Mouse (Mus musculus) forebrain, postnatal 0 days (tissue): ENCODE results near the gene Olfr224. TPM values are rescaled to one million over a fixed set of nuclear protein-coding genes. Genes with fewer than 3 reads are reported as not detected.

ENCODE experiments used
- polyA plus RNA-seq: library from polyadenylated mRNA; unstranded; fragments of >200 nt; fragmentation: Nextera tagmentation; extraction: Ambion mirVana; gene quantifications from 2 replicates; pipeline ENCODE4 v1.2.1, GENCODE M21; 2015
- total RNA-seq: library from RNA; depleted of rRNA; stranded (reverse); fragments of >200 nt; gene quantifications from 2 replicates; pipeline ENCODE4 v1.2.3, GENCODE M21; 2014; rRNA removed

The Olfr224 gene
- total and polyA plus RNA-seq, 2 experiments from 2014 or later: not detected

Other genes with a start within 250 kb of the Olfr224 start
- gene Zfp672, start 240.2 kb downstream of the Olfr224 start, total RNA-seq: 41.5 and 41.7 TPM in 2 replicates
- gene Zfp672, start 240.2 kb downstream of the Olfr224 start, polyA plus RNA-seq: 38.8 and 41.2 TPM in 2 replicates
- gene Sh3bp5l, start 239.8 kb downstream of the Olfr224 start, total RNA-seq: 43.1 and 44.3 TPM in 2 replicates
- 35.8 and 44.9 TPM in 2 replicates for gene Sh3bp5l, start 239.8 kb downstream of the Olfr224 start, polyA plus RNA-seq
- gene Lypd8, start 191.5 kb downstream of the Olfr224 start, total RNA-seq: not detected in 2 replicates
- 0.13 TPM in 1 of 2 replicates, not detected in the other for gene Lypd8, start 191.5 kb downstream of the Olfr224 start, polyA plus RNA-seq
- not detected in 2 replicates for gene 1810065E05Rik, start 149.4 kb downstream of the Olfr224 start, total RNA-seq
- not detected in 2 replicates for gene 1810065E05Rik, start 149.4 kb downstream of the Olfr224 start, polyA plus RNA-seq
- not detected in 2 replicates for gene Gm12253, start 138.0 kb downstream of the Olfr224 start, total RNA-seq
- not detected in 2 replicates for gene Gm12253, start 138.0 kb downstream of the Olfr224 start, polyA plus RNA-seq
- not detected in 2 replicates for gene Lypd9, start 117.6 kb downstream of the Olfr224 start, total RNA-seq
- not detected in 2 replicates for gene Lypd9, start 117.6 kb downstream of the Olfr224 start, polyA plus RNA-seq
- gene Olfr30, start 108.3 kb downstream of the Olfr224 start, total RNA-seq: not detected in 2 replicates
- gene Olfr30, start 108.3 kb downstream of the Olfr224 start, polyA plus RNA-seq: not detected in 2 replicates
- gene Olfr332, start 78.0 kb downstream of the Olfr224 start, total RNA-seq: not detected in 2 replicates
- gene Olfr332, start 78.0 kb downstream of the Olfr224 start, polyA plus RNA-seq: 0.29 TPM in 1 of 2 replicates, not detected in the other
- not detected in 2 replicates for gene Olfr331, start 68.0 kb downstream of the Olfr224 start, total RNA-seq
- gene Olfr331, start 68.0 kb downstream of the Olfr224 start, polyA plus RNA-seq: not detected in 2 replicates
- 0.24 TPM in 1 of 2 replicates, not detected in the other for gene Olfr330, start 35.7 kb downstream of the Olfr224 start, total RNA-seq
- gene Olfr330, start 35.7 kb downstream of the Olfr224 start, polyA plus RNA-seq: not detected in 2 replicates
- gene Olfr329-ps, start 24.1 kb downstream of the Olfr224 start, total RNA-seq: not detected in 2 replicates
- not detected in 2 replicates for gene Olfr329-ps, start 24.1 kb downstream of the Olfr224 start, polyA plus RNA-seq
- gene Olfr328, start 14.9 kb downstream of the Olfr224 start, total RNA-seq: not detected in 2 replicates
- not detected in 2 replicates for gene Olfr328, start 14.9 kb downstream of the Olfr224 start, polyA plus RNA-seq
- not detected in 2 replicates for gene Olfr325, start 7.2 kb upstream of the Olfr224 start, total RNA-seq
- not detected in 2 replicates for gene Olfr325, start 7.2 kb upstream of the Olfr224 start, polyA plus RNA-seq
- gene Olfr324, start 24.6 kb upstream of the Olfr224 start, total RNA-seq: not detected in 2 replicates
- 0.13 TPM in 1 of 2 replicates, not detected in the other for gene Olfr324, start 24.6 kb upstream of the Olfr224 start, polyA plus RNA-seq
- gene 2210407C18Rik, start 45.5 kb upstream of the Olfr224 start, total RNA-seq: not detected in 2 replicates
- not detected in 2 replicates for gene 2210407C18Rik, start 45.5 kb upstream of the Olfr224 start, polyA plus RNA-seq
- gene Olfr323, start 59.9 kb upstream of the Olfr224 start, total RNA-seq: not detected in 2 replicates
- gene Olfr323, start 59.9 kb upstream of the Olfr224 start, polyA plus RNA-seq: not detected in 2 replicates
- 0.15 TPM in 1 of 2 replicates, not detected in the other for gene Trim58, start 69.9 kb upstream of the Olfr224 start, total RNA-seq
- gene Trim58, start 69.9 kb upstream of the Olfr224 start, polyA plus RNA-seq: 0.06 and 0.19 TPM in 2 replicates
- not detected in 2 replicates for gene Olfr322, start 88.2 kb upstream of the Olfr224 start, total RNA-seq
- gene Olfr322, start 88.2 kb upstream of the Olfr224 start, polyA plus RNA-seq: not detected in 2 replicates
- gene Olfr320, start 110.5 kb upstream of the Olfr224 start, total RNA-seq: not detected in 2 replicates
- not detected in 2 replicates for gene Olfr320, start 110.5 kb upstream of the Olfr224 start, polyA plus RNA-seq
- gene Olfr319, start 128.6 kb upstream of the Olfr224 start, total RNA-seq: not detected in 2 replicates
- not detected in 2 replicates for gene Olfr319, start 128.6 kb upstream of the Olfr224 start, polyA plus RNA-seq
- gene Olfr318, start 153.5 kb upstream of the Olfr224 start, total RNA-seq: not detected in 2 replicates
- gene Olfr318, start 153.5 kb upstream of the Olfr224 start, polyA plus RNA-seq: not detected in 2 replicates
- gene Olfr317, start 168.7 kb upstream of the Olfr224 start, total RNA-seq: 0.15 and 0.81 TPM in 2 replicates
- 0.12 and 0.13 TPM in 2 replicates for gene Olfr317, start 168.7 kb upstream of the Olfr224 start, polyA plus RNA-seq
- not detected in 2 replicates for gene Olfr316, start 182.2 kb upstream of the Olfr224 start, total RNA-seq
- gene Olfr316, start 182.2 kb upstream of the Olfr224 start, polyA plus RNA-seq: 0.16 TPM in 1 of 2 replicates, not detected in the other
- 0.29 TPM in 1 of 2 replicates, not detected in the other for gene Olfr315, start 202.6 kb upstream of the Olfr224 start, total RNA-seq
- gene Olfr315, start 202.6 kb upstream of the Olfr224 start, polyA plus RNA-seq: not detected in 2 replicates
- gene Olfr314, start 212.4 kb upstream of the Olfr224 start, total RNA-seq: not detected in 2 replicates
- gene Olfr314, start 212.4 kb upstream of the Olfr224 start, polyA plus RNA-seq: not detected in 2 replicates
- gene Fam183b, start 231.4 kb upstream of the Olfr224 start, total RNA-seq: 8.0 and 8.6 TPM in 2 replicates
- 8.6 and 12.0 TPM in 2 replicates for gene Fam183b, start 231.4 kb upstream of the Olfr224 start, polyA plus RNA-seq
- not detected in 2 replicates for gene Olfr313, start 244.4 kb upstream of the Olfr224 start, total RNA-seq
- gene Olfr313, start 244.4 kb upstream of the Olfr224 start, polyA plus RNA-seq: not detected in 2 replicates